Mouse (Mus musculus): ENCODE measurements around the gene Mta2.

- TF ChIP-seq CTCF (IDR thresholded peaks at IDR 0.05; ENCODE audit: extremely low read depth, insufficient read depth, low read length) (no peak), POLR2A (IDR thresholded peaks at IDR 0.05; ENCODE audit: extremely low read depth, insufficient read depth, low read length) (no peak)
Measured at GRCm38 (mm10) chr19:8965075-8965474, 23.4 kb downstream of the Mta2 start.

All from cortical plate, adult 2 months (tissue).